Mouse (Mus musculus) heart, embryonic 11.5 days (tissue): ENCODE results near the gene Dnah2. TPM values are rescaled to one million over a fixed set of nuclear protein-coding genes. Genes with fewer than 3 reads are reported as not detected.

Source experiments
- ATAC-seq: fragments of 200-750 bp; cut with Nextera tagmentation; replicated peaks from 2 replicates; pipeline ENCODE4 v1.8.0; 2017; ENCODE audit warnings: moderate library complexity; ENCODE audit not compliant: insufficient number of reproducible peaks, low FRiP score, low TSS enrichment
- H3K27ac ChIP-seq: fragments of 300-500 bp; sonication (generic); 2 replicates; pipeline ENCODE4 v1.5.1; 2014; ENCODE audit warnings: mild to moderate bottlenecking, low read depth, low read length
- H3K27me3 ChIP-seq: fragments of 300-500 bp; sonication (generic); 2 replicates; pipeline ENCODE4 v1.6.1; 2014; ENCODE audit warnings: mild to moderate bottlenecking, low read length, mixed read lengths; ENCODE audit not compliant: control insufficient read depth, insufficient read depth
- H3K36me3 ChIP-seq: fragments of 300-500 bp; sonication (generic); 2 replicates; pipeline ENCODE4 v1.6.1; 2014; ENCODE audit warnings: mild to moderate bottlenecking, low read length, moderate library complexity, mixed read lengths; ENCODE audit not compliant: control insufficient read depth, insufficient read depth
- H3K4me1 ChIP-seq: fragments of 300-500 bp; sonication (generic); 2 replicates; pipeline ENCODE4 v1.6.1; 2014; ENCODE audit warnings: low read length; ENCODE audit not compliant: control insufficient read depth, insufficient read depth
- H3K4me2 ChIP-seq: fragments of 300-500 bp; sonication (generic); 2 replicates; pipeline ENCODE4 v1.6.1; 2014; ENCODE audit warnings: mild to moderate bottlenecking, moderate library complexity
- H3K4me3 ChIP-seq: fragments of 300-500 bp; sonication (generic); 2 replicates; pipeline ENCODE4 v1.5.1; 2014; ENCODE audit warnings: low read depth, low read length
- H3K9ac ChIP-seq: fragments of 300-500 bp; sonication (generic); 2 replicates; pipeline ENCODE4 v1.6.1; 2014; ENCODE audit warnings: mild to moderate bottlenecking, low read depth, low read length, moderate library complexity
- H3K9me3 ChIP-seq: fragments of 300-500 bp; sonication (generic); replicated peaks from 2 replicates; pipeline ENCODE4 v1.6.1; 2016; ENCODE audit warnings: low read length; ENCODE audit not compliant: control insufficient read depth
- WGBS: fragments of 180-500 bp; shearing (Covaris S2); extraction: QIAGEN DNeasy Blood & Tissue Kit; methylation state at CpG from one replicate; pipeline ENCODE4 v1.1.7; 2014; ENCODE audit not compliant: insufficient replicate concordance; 5-methylcytosine and 5-hydroxymethylcytosine counted together
- polyA plus RNA-seq: library from polyadenylated mRNA; unstranded; fragments of >200 nt; fragmentation: Nextera tagmentation; extraction: Ambion mirVana; gene quantifications from 2 replicates; pipeline ENCODE4 v1.2.1, GENCODE M21; 2014

Gene Dnah2
- polyA plus RNA-seq, 1 experiment from 2014 or later, result 0.20 TPM

GRCm38 (mm10) chr11:69404595-69405396 lies 144.1 kb downstream of the Dnah2 start:
- Histone ChIP-seq H3K9me3 (no peaks in the 10 kb centered on the region), H3K4me1 (peaks cover 15% of the 10 kb centered on the region), H3K4me3 (no peak overlapping the region), H3K27ac (no peak overlapping the region), H3K4me2 (no peak overlapping the region), H3K27me3 (no peaks in the 10 kb centered on the region), H3K9ac (no peak overlapping the region), H3K36me3 (peaks cover 63% of the 10 kb centered on the region)
- WGBS, result 90% methylated on average over 24 of the region's 24 CpGs
- no peak for ATAC-seq

DNA sequence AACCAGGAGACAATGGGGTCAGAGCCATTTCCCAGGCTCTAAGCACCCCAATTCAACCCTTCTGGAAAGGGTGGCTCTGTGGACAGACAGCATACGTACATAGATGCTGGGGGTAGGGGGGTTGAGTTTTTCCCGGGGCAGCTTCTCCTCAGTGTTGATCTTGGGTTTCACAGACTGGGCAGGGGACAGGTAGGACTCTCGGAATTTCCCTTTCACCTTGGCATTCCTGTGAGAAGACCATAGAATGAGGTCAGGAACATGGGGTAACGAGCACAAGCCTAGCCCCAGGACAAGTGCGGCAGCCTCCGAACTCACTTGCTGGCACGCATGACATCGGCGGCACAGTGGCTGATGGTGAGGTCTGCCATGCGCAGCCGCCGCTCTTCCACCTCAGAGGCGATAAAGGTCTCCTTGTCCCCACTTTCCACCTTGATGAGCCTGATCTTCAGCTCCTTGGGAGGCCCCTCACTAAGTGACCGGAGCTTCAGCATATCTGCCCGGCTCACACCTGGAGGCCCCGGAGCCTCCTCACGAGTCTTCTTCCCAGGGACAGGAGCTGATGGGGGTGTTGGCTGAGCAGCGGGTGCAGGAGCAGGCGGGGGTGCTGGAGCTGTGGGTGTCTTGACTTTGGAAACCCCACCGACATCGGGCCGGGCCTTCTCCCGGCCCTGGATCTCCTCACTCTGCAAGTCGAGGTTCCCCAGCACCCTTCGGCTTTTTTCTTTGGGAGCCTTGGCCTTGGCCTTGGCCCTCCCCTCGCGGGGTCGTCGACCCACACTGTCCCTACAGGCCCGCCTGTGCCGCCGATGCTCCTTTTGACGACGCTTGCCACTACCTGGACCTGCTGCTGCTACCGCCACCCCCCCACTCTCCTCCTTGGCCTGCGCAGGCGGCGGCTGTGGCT lies 145.0 kb downstream of the Dnah2 start:
- no peaks in the 10 kb centered on the region for H3K27me3 ChIP-seq
- peaks cover 65% of the 10 kb centered on the region for H3K36me3 ChIP-seq
- H3K4me2 ChIP-seq, result no peak overlapping the region
- WGBS, result 89% methylated on average over 38 of the region's 38 CpGs
- no peak overlapping the region for H3K27ac ChIP-seq
- no peak overlapping the region for H3K9ac ChIP-seq
- H3K9me3 ChIP-seq, result no peaks in the 10 kb centered on the region
- peaks cover 22% of the 10 kb centered on the region for H3K4me1 ChIP-seq
- no peak for ATAC-seq
- H3K4me3 ChIP-seq, result no peak overlapping the region

DNA sequence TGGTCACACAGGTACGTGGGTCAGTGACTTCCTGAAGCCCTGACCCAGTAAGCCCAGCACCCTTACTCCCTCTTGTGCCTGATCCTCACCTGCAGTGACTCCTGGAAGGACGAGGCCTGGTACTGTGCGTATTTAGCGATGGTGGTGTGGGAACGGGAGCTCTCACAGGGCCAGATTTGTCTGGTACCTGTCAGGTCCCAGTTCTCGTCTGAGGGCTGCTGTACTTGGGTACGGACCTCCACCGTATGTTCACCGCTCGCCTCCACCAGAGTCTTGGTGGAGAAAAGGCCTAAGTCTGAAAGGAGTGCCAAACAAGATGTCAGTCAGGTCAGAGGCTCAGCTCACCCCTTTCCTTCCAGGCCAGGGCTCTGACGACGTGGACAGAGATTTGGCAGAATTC lies 146.9 kb downstream of the Dnah2 start:
- H3K4me2 ChIP-seq, result no peak overlapping the region
- H3K4me3 ChIP-seq, result no peak overlapping the region
- H3K9me3 ChIP-seq, result no peaks in the 10 kb centered on the region
- H3K27ac ChIP-seq, result no peak overlapping the region
- peaks cover 32% of the 10 kb centered on the region for H3K4me1 ChIP-seq
- H3K9ac ChIP-seq, result no peak overlapping the region
- peaks cover 57% of the 10 kb centered on the region for H3K36me3 ChIP-seq
- no peaks in the 10 kb centered on the region for H3K27me3 ChIP-seq
- WGBS, result 77% methylated on average over 12 of the region's 12 CpGs
- no peak for ATAC-seq

GRCm38 (mm10) chr11:69401210-69401637 lies 147.7 kb downstream of the Dnah2 start:
- ATAC-seq, result peak; percentile 24; the same call in 1 of the 2 replicates
- no peak overlapping the region for H3K27ac ChIP-seq
- H3K9me3 ChIP-seq, result no peaks in the 10 kb centered on the region
- peak overlapping the region; percentile 35 for H3K4me2 ChIP-seq
- no peaks in the 10 kb centered on the region for H3K27me3 ChIP-seq
- no peak overlapping the region for H3K4me3 ChIP-seq
- 24% methylated on average over 22 of the region's 22 CpGs for WGBS
- no peak overlapping the region for H3K9ac ChIP-seq
- peaks cover 50% of the 10 kb centered on the region for H3K36me3 ChIP-seq
- peaks cover 39% of the 10 kb centered on the region for H3K4me1 ChIP-seq

- Histone ChIP-seq H3K27me3 (no peaks in the 10 kb centered on the region), H3K27ac (no peak overlapping the region), H3K4me2 (peak overlapping the region; percentile 57), H3K36me3 (peaks cover 41% of the 10 kb centered on the region), H3K4me3 (0 out of 2 replicates have a peak overlapping the region, but pooled peaks have one; percentile 23), H3K9ac (peak overlapping the region; percentile 60; the same call in 1 of the 2 replicates), H3K9me3 (no peaks in the 10 kb centered on the region), H3K4me1 (peaks cover 39% of the 10 kb centered on the region)
- ATAC-seq, result no peak
- 70% methylated on average over 25 of the region's 25 CpGs for WGBS
These were observed 148.6 kb downstream of the Dnah2 start for GRCm38 (mm10) chr11:69400083-69400850.

DNA sequence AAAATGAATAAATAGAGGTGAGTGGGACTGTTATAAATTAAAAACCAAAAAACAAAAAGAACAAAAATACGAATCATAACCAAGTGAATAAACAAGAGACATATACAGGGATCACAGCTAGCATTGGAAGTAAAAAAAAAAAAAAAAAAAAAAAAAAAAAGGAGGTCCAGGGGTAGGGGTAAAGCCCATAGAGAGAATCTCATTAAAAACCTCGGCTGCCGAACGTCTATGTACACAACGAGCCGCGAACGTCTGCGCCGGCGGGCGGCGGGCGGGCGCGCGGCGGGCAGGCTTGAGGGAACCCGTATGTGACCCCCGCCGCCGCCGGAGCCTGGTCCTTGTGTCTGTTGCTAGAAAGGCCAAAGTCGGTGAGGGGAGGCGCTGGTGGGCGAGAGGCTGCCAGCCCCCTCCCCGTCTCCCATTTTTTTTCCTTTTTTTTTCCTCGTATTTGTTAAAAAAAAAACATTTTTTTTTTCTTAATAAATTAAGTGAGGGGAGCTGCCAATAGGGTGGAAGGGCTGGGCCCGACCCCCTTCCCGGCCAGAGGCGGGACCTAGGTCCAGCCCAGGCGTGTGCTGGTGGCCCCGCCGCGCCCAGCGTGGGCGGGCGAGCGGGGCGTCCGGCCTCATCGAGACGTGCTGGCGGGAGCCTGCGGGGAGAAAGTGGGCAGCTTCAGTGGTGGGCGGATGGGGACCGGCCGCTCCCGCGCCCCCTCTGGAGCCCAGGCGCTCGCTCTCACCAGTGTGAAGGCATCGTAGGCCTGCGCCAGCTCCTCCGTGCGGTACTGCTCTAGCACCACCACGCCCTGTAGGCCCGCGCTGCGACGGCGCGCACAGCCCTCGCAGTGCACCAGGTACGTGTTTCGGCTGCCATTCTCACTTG lies 149.5 kb downstream of the Dnah2 start:
- Histone ChIP-seq H3K9me3 (no peaks in the 10 kb centered on the region), H3K9ac (peak overlapping the region; percentile 60), H3K4me3 (peak overlapping the region; percentile 23; the same call in 1 of the 2 replicates), H3K4me2 (peak overlapping the region; percentile 81), H3K27me3 (no peaks in the 10 kb centered on the region), H3K27ac (no peak overlapping the region; the same call in 1 of the 2 replicates), H3K4me1 (peaks cover 40% of the 10 kb centered on the region), H3K36me3 (peaks cover 34% of the 10 kb centered on the region)
- 18% methylated on average over 66 of the region's 66 CpGs for WGBS
- ATAC-seq, result no peak

DNA sequence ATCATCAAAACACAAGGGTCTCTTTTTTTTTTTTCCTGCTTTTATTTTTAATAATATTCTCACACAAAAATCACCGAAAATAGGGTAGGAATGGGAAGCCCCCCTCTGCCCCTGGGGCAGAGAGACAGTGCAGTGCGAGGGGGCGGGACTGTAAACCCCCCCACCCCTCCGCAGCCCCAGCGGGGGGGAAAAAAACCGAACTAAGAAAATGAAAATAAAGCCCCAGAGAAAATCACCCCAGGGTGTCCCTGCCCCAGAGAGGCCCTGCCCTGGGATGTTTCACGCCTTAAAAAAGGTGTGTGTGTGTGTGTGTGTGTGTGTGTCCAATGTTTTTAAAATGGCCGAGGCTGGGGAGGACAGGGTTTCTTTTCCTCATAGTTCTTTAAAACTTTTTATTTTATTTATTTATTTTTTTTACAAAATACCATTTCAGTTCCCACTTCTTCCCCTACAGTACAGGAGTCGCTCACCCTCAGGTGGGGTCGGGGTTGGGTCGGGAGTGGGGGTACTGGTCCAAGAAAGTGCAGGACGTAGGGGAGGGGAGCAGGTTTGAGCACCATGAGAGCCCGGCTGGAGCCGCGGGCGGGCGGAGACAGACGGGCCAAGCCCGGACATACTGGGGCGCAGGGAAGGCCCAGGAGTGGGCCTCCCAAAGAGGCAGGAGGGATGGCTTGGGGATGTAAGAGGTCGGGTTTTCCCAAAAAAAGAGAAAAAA lies 150.3 kb downstream of the Dnah2 start:
- H3K4me1 ChIP-seq, result peaks cover 43% of the 10 kb centered on the region
- H3K4me2 ChIP-seq, result peak overlapping the region; percentile 81
- ATAC-seq, result no peak
- H3K4me3 ChIP-seq, result peak overlapping the region; percentile 59
- H3K9me3 ChIP-seq, result no peaks in the 10 kb centered on the region
- peak overlapping the region; percentile 89; the same call in 1 of the 2 replicates for H3K27ac ChIP-seq
- peak overlapping the region; percentile 86; the same call in 1 of the 2 replicates for H3K9ac ChIP-seq
- WGBS, result 12% methylated on average over 21 of the region's 21 CpGs
- H3K36me3 ChIP-seq, result peaks cover 29% of the 10 kb centered on the region
- no peaks in the 10 kb centered on the region for H3K27me3 ChIP-seq
